Mouse (Mus musculus): ENCODE measurements at regions not wholly inside any gene's neighbourhood (a gene's known extent, or its start where the extent isn't known, plus 50 kb on each side); places are given as distances from the start of the nearest gene placed in this dataset.

GRCm38 (mm10) chr14:85738567-85738966 is 1295.2 kb downstream of the Pcdh17 start:
- TF ChIP-seq SMC3 (IDR thresholded peaks at IDR 0.05; ENCODE audit: low read depth, low read length), result no peak
- no peak for TF ChIP-seq POLR2A (IDR thresholded peaks at IDR 0.05; ENCODE audit: control insufficient read depth in 1 of 2, insufficient read depth in 1 of 2, low read depth in 1 of 2, low read length in 2 of 2, poor library complexity in 1 of 2)
- TF ChIP-seq BHLHE40 (IDR thresholded peaks at IDR 0.05; ENCODE audit: borderline replicate concordance, low read depth, low read length), result no peak
- no peak for TF ChIP-seq CTCF (IDR thresholded peaks at IDR 0.05 in 2 of 3, conservative IDR thresholded peaks at IDR 0.05 in 1 of 3; ENCODE audit: control insufficient read depth in 1 of 3, insufficient read depth in 1 of 3, low read depth in 2 of 3, low read length in 3 of 3, poor library complexity in 1 of 3, severe bottlenecking in 1 of 3)
- no peak for TF ChIP-seq ZNF384 (IDR thresholded peaks at IDR 0.05; ENCODE audit: low read depth, low read length)
- no peak for TF ChIP-seq TCF12 (IDR thresholded peaks at IDR 0.05; ENCODE audit: low read depth, low read length)
- no peak for TF ChIP-seq GATA1 (IDR thresholded peaks at IDR 0.05; ENCODE audit: low read depth, low read length)
- TF ChIP-seq RAD21 (IDR thresholded peaks at IDR 0.05; ENCODE audit: low read depth, low read length), result no peak
- TF ChIP-seq JUND (IDR thresholded peaks at IDR 0.05; ENCODE audit: low read depth, low read length), result no peak
- TF ChIP-seq E2F4 (IDR thresholded peaks at IDR 0.05; ENCODE audit: borderline replicate concordance, low read depth, low read length), result no peak
- no peak for TF ChIP-seq MAZ (IDR thresholded peaks at IDR 0.05; ENCODE audit: low read depth, low read length)
- no peak for TF ChIP-seq ZMIZ1 (IDR thresholded peaks at IDR 0.05; ENCODE audit: low read depth, low read length)
- no peak for TF ChIP-seq CHD1 (IDR thresholded peaks at IDR 0.05; ENCODE audit: low read depth, low read length)

Measured in MEL (cell line).